Mouse (Mus musculus) gastrocnemius, postnatal 10 days (tissue): ENCODE measurements at regions not wholly inside any gene's neighbourhood (a gene's known extent, or its start where the extent isn't known, plus 50 kb on each side); places are given as distances from the start of the nearest gene placed in this dataset.
A peak's percentile ranks its signal among the peaks of the same experiment; 100 is the strongest.

Experiments used
- DNase-seq: peaks from one replicate; pipeline ENCODE4 v3.0.0; 2021; ENCODE audit warnings: mixed read lengths

GRCm38 (mm10) chr14:24886164-24886563 lies 399.2 kb downstream of the Rps24 start:
- DNase-seq: no peak

DNA sequence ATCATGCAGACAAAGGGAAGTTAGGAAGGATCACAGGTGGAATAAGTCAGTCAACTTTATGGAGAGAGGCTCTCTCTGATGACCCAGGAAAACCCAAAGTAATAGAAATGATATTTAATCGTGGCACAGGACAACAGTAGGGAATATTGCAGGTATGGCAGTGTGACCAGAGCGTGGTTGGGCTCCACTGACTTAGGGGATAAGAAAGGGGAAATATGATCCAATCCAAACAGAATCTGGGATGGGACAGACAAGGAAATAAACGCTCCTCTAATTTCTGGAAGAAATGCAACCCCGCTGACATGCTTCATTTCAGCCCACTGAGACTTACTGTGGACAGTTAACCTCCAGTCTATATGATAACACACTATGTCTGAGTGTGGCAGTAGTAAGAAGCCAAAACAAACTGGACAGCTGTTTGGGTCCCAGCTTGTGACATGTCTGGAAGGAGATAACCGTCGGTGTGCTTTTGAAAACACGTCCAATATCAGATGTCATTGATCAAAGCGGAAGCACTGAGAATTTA lies 400.0 kb downstream of the Rps24 start:
- no peak for DNase-seq

- no peak for DNase-seq
Observed at GRCm38 (mm10) chr14:24890856-24891255, 403.9 kb downstream of the Rps24 start.

- no peak for DNase-seq
Observed at GRCm38 (mm10) chr14:24895196-24895595, 408.3 kb downstream of the Rps24 start.

GRCm38 (mm10) chr14:24896681-24897080 lies 409.8 kb downstream of the Rps24 start:
- DNase-seq: no peak

DNA sequence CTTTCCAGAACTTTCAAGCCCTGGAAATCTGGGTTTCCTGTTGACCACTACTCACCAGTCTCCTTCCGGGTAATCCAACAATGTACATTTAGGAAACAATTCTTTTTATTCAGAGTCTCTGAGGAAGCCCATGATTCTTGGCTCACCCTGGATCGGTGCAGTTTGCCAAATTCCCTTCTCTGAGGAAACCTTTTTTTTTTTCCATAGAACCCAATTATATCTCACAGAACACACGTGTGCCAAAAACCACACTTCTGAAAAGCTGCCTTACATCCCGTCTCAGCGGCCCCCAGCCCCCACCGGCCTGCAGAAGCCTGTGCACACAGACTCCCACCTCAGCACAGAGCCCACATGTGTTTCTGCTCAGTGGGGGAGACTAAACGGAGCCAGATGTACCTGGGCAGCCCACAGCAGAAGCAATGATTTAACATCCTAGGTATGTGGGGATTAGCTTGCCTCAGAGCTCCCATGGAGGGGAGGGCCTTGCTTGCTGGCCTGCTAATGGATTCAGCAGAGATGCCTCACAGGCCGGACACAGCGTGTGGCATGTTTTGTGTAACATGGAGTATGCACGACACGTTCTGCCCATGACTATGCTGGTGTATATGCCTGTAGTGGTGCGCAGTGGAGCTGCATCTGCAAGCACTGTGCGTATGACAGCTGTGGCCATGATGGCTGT lies 413.7 kb downstream of the Rps24 start:
- DNase-seq: no peak

GRCm38 (mm10) chr14:24901726-24902125 lies 414.8 kb downstream of the Rps24 start:
- no peak for DNase-seq

DNA sequence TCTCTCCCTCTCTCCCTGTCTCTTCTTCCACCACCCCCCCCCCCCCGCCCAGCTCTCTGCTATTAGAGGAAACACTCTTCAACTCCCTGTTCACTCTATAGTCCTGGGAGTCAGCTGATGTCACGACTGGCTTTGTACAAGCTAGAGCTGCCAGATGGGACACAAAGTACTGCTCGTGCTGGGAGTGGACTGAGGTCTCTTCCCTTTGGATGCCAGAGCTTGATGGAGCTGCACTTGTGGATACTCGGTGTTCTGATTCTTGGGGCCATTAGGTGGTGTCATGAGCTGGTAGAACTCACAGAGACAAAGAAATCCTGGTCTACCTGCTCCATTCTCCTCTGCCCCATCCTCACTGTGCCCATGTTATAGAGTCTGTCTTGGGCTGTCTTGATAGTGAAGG lies 415.9 kb downstream of the Rps24 start:
- DNase-seq: no peak

DNA sequence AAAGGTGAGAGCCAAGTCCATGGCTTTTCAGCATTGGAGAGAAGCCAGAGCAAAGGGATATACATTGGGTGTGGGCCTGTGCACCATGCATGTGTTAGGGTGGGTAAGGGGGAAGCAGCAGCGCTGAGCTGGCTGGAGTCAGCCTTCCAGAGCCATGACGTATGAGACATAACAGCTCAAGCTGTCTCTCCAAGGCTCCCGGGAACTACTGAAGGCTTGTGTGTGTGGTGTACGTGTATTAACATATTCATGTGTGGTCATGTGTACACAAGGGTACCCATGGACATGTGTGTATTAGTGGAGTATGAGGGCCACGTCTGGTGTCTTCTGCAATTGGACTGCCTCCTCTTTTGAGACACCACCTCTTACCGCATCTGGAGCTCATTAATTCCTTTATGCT lies 417.8 kb downstream of the Rps24 start:
- DNase-seq: no peak

DNA sequence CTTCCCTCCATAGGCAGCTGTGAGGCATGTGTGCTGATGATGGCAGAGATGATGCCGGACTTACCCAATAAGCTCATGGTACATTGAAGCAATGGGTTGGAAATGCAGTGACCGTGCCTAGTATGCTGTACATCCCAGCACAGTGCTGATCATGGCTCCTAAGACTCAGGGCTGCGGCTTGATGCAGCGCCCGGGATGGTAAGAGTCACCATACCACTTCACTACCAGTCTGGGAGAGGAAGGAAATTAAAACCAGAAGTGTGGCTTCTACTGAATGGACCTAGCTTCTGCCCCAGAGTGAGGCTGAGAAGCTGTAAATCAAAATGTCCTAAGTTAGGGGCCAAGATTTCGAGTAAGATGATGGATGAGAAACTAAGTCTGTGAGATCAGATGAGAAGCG lies 420.0 kb downstream of the Rps24 start:
- DNase-seq: no peak

DNA sequence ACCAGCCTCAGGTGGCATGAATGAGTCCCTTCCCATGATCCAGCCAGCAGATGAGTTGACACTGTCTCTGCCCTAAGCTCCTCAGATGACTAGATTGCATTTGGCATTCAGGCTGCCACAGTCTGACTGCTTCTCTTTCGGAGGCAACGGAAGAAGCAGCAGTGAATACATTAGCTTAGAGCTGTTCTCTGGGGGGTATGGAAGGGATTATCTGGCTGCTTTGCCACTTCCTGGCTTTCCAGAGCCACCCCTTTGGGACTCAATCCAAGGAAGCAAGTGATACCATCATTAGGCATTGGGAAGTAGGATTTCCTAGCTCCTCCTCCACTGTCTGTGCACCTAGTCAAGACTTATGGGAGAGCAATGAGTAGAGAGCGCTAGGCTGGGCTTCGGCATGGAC lies 421.5 kb downstream of the Rps24 start:
- no peak for DNase-seq

- no peak for DNase-seq
Observed at GRCm38 (mm10) chr14:24911621-24912020, 424.7 kb downstream of the Rps24 start.

GRCm38 (mm10) chr14:24919056-24919455 lies 432.1 kb downstream of the Rps24 start:
- no peak for DNase-seq

GRCm38 (mm10) chr14:24922006-24922405 lies 435.1 kb downstream of the Rps24 start:
- DNase-seq: no peak

DNA sequence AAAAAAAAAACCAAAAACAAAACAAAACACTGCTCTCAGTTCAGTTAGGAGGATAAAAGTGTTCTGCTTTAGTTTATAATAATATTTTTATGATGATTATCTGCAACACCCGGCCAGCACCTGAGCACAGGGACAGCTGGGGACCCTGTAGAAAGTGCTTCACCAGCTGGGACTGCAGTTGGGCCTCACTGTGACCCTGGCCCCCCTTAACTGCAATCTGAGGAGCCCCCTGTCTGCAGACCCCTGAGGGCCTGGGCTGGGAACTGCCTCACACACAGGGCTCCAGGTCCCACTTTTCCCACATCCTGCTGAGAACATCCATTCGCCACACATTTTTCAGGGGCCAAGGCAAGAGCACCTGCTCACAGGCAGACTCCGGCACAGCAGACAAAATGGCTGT lies 437.6 kb downstream of the Rps24 start:
- DNase-seq: no peak

- no peak for DNase-seq
Observed at GRCm38 (mm10) chr14:24926086-24927048, 439.4 kb downstream of the Rps24 start.

DNA sequence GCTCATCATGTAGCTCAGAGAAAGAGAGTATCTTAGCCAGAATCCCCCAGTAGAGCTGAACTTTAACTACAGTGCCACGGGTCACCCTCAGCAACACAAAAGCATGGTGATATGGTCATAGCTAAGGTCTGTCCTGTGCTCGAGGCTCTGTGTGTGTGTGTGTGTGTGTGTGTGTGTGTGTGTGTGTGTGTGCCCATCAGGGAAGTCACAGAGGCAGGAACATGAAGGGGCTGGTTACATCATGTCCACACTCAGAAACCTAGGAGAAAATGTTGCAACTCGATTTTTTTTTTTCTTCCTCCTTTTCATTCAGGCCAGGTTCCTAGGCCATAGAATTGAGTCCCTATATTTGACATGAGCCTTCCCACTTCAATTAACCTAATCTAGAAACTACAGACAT lies 441.8 kb downstream of the Rps24 start:
- no peak for DNase-seq

GRCm38 (mm10) chr14:24930251-24930650 lies 443.3 kb downstream of the Rps24 start:
- DNase-seq: no peak

- no peak for DNase-seq
Observed at GRCm38 (mm10) chr14:24937876-24938275, 451.0 kb downstream of the Rps24 start.

DNA sequence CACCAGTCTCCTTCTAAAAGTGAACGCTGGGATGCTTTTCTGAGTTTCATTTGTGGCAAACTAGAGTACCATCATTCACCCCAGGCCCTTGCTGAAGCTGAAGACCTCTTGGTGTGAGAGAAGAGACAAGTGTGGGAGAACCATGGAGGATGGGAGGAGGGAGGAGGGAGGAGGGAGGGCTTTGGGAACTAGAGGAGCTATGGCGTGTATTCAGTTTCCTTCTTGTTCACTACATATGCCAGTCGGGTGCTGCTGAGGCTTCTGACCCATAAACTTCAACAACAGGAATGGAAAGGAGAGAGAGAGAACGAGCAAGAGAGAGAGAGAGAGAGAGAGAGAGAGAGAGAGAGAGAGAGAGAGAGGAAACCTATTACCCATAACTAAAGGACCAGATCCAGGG lies 452.1 kb downstream of the Rps24 start:
- no peak for DNase-seq

DNA sequence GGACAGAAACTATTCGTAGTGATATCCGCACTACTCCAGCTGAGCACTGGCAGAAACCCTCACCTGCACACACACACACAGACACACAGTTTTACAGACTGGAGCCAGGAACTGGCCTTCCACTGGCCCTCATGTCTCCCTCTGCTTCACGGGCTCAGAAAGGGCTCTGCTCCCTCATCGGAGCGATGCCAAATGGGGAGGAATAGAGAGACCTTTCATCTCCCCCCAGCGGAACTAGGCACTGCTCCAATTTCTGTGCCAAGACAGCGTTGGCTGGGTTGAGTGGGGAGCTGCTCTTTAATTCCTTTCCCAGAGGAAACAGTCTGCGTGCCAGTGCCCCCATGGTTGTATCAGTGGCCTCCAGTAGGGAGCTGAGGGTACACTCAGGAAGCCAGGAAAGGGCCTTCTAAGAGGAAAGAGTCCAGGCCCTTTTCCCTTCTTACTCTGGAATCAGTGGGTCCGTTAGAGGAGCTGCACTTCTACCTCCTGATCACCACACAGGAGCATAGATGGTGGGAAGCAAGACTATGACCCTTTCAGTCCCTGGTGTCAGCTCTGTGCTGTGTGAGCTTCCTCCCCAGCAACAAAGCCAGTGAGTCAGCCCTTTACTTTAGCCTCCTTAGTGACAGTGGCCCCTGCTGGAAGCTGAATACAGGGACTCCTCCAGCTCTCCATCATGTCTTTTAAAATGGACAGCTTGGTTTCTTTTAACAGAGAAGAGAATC lies 452.7 kb downstream of the Rps24 start:
- peak; percentile 45 for DNase-seq

GRCm38 (mm10) chr14:24945716-24946115 lies 458.8 kb downstream of the Rps24 start:
- DNase-seq: no peak

GRCm38 (mm10) chr14:24947084-24947483 lies 460.2 kb downstream of the Rps24 start:
- DNase-seq: no peak
